ENCODE assay signal across 29 mouse cellular contexts in the genomic region with DNA sequence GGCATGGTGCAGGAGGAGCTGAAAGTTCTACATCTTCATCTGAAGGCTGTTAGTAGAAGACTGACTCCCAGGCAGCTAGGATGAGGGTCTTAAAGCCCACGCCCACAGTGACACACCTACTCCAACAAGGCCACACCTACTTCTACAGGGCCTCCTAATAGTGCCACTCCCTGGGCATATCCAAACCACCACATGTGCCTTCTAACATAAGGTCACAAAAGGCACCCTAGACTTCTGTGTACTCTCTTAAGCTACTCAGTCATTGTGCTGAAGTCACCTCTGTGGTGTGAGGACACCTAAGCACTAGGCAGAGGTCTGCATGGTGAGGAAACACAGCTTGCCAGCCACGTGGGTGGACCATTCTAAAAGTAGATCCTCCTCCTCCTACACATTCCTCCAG. TPM values are rescaled to one million over a fixed set of nuclear protein-coding genes. Genes with fewer than 3 reads are reported as not detected.
A peak's percentile ranks its signal among the peaks of the same experiment; 100 is the strongest.
DNase-seq lines count a peak whose midpoint lies in the region; ATAC-seq lines count a peak whose summit lies in the region.
"Had no signal": no experiment of that assay in that cellular context is flagged by ENCODE, and none has a peak within 500 bp of the region (broad histone marks: within the 10 kb centered on the region; RNA-seq: fewer than 3 reads in every experiment).

No protein-coding gene starts in this region.

- peak; percentile 25 for DNase-seq in right cerebral cortex, adult 18-20 months
- no peak for DNase-seq in right cerebral cortex, postnatal 25 days
- DNase-seq in liver, embryonic 11.5 days (ENCODE audit: low spot score), result no peak
- peak; percentile 8 for DNase-seq in telencephalon, adult 2 months (ENCODE audit: low read depth, low spot score)
- no peak for DNase-seq in thymus, postnatal 0 days (ENCODE audit: low spot score)
- DNase-seq: adrenal gland, postnatal 14 days; cerebellum, adult 2 months; cerebellum, postnatal 14 days; forebrain, postnatal 0 days; heart, postnatal 14 days; kidney, adult 18-20 months; kidney, postnatal 36 days; layer of hippocampus, postnatal 36 days; retina, postnatal 1 day; spleen, adult 18-20 months; thymus, postnatal 14 days had no signal

- H3K4me1 ChIP-seq in liver, embryonic 11.5 days (replicated peaks; ENCODE audit: control insufficient read depth, insufficient read depth, low read length), result peaks cover 6% of the 10 kb centered on the region; the same call in 1 of the 2 replicates
- H3K4me1 ChIP-seq in liver, embryonic 16.5 days (ENCODE audit: control insufficient read depth, low read depth, low read length), result peaks cover 5% of the 10 kb centered on the region
- H3K4me1 ChIP-seq in forebrain, embryonic 13.5 days, result no peaks in the 10 kb centered on the region
- H3K4me1 ChIP-seq: kidney, embryonic 15.5 days; limb, embryonic 10.5 days; limb, embryonic 15.5 days; lung, embryonic 15.5 days; midbrain, embryonic 15.5 days; neural tube, embryonic 15.5 days had no signal

- 67% methylated on average over 2 of the region's 2 CpGs for WGBS in liver, embryonic 11.5 days
- 37% methylated on average over 2 of the region's 2 CpGs for WGBS in liver, embryonic 16.5 days (ENCODE audit: insufficient replicate concordance)
- WGBS in forebrain, embryonic 13.5 days, result 71% methylated on average over 2 of the region's 2 CpGs

- no peak overlapping the region for H3K27ac ChIP-seq in liver, embryonic 11.5 days (ENCODE audit: low read depth, low read length)
- H3K27ac ChIP-seq in liver, embryonic 16.5 days (ENCODE audit: low read length), result no peak overlapping the region
- no peak overlapping the region for H3K27ac ChIP-seq in forebrain, embryonic 13.5 days
- H3K27ac ChIP-seq: kidney, embryonic 15.5 days; layer of hippocampus, adult 2 months; limb, embryonic 10.5 days; limb, embryonic 15.5 days; lung, embryonic 15.5 days; midbrain, embryonic 15.5 days; neural tube, embryonic 15.5 days had no signal

- no peaks in the 10 kb centered on the region for H3K27me3 ChIP-seq in liver, embryonic 11.5 days (replicated peaks; ENCODE audit: control insufficient read depth, insufficient read depth, low read length)
- no peaks in the 10 kb centered on the region for H3K27me3 ChIP-seq in liver, embryonic 16.5 days (ENCODE audit: control insufficient read depth, insufficient read depth, low read depth, low read length)
- H3K27me3 ChIP-seq in forebrain, embryonic 13.5 days, result no peaks in the 10 kb centered on the region; the same call in 1 of the 2 replicates
- H3K27me3 ChIP-seq: kidney, embryonic 15.5 days; limb, embryonic 15.5 days; lung, embryonic 15.5 days; megakaryocyte, embryonic 14.5 days; midbrain, embryonic 15.5 days; neural tube, embryonic 15.5 days had no signal

- H3K9ac ChIP-seq in liver, embryonic 11.5 days (ENCODE audit: low read depth, low read length), result no peak overlapping the region
- no peak overlapping the region for H3K9ac ChIP-seq in liver, embryonic 16.5 days (ENCODE audit: low read depth, low read length)
- H3K9ac ChIP-seq in forebrain, embryonic 13.5 days, result no peak overlapping the region
- H3K9ac ChIP-seq: forebrain, postnatal 0 days; kidney, embryonic 15.5 days; limb, embryonic 15.5 days; lung, embryonic 15.5 days; midbrain, embryonic 15.5 days; neural tube, embryonic 15.5 days had no signal

- no peaks in the 10 kb centered on the region for H3K9me3 ChIP-seq in liver, embryonic 11.5 days (ENCODE audit: control insufficient read depth, low read length)
- no peaks in the 10 kb centered on the region for H3K9me3 ChIP-seq in liver, embryonic 16.5 days (replicated peaks; ENCODE audit: control insufficient read depth, low read length)
- no peaks in the 10 kb centered on the region for H3K9me3 ChIP-seq in forebrain, embryonic 13.5 days (replicated peaks)
- H3K9me3 ChIP-seq: kidney, embryonic 15.5 days; limb, embryonic 10.5 days; limb, embryonic 15.5 days; lung, embryonic 15.5 days; megakaryocyte, embryonic 14.5 days; midbrain, embryonic 15.5 days; neural tube, embryonic 15.5 days had no signal

- H3K36me3 ChIP-seq in liver, embryonic 11.5 days (ENCODE audit: control insufficient read depth, insufficient read depth, low read length), result no peaks in the 10 kb centered on the region
- H3K36me3 ChIP-seq in liver, embryonic 16.5 days (ENCODE audit: control insufficient read depth, insufficient read depth), result no peaks in the 10 kb centered on the region
- H3K36me3 ChIP-seq in forebrain, embryonic 13.5 days (ENCODE audit: poor library complexity, severe bottlenecking), result no peaks in the 10 kb centered on the region
- H3K36me3 ChIP-seq: kidney, embryonic 15.5 days; limb, embryonic 10.5 days; limb, embryonic 15.5 days; lung, embryonic 15.5 days; midbrain, embryonic 15.5 days; neural tube, embryonic 15.5 days had no signal

- H3K4me3 ChIP-seq in liver, embryonic 11.5 days (ENCODE audit: low read depth, low read length), result no peak overlapping the region
- H3K4me3 ChIP-seq in liver, embryonic 16.5 days (ENCODE audit: low read depth, low read length), result no peak overlapping the region
- no peak overlapping the region for H3K4me3 ChIP-seq in forebrain, embryonic 13.5 days
- H3K4me3 ChIP-seq: erythroblast, embryonic 14.5 days; kidney, embryonic 15.5 days; layer of hippocampus, adult 2 months; limb, embryonic 10.5 days; limb, embryonic 15.5 days; lung, embryonic 15.5 days; megakaryocyte, embryonic 14.5 days; midbrain, embryonic 15.5 days; neural tube, embryonic 15.5 days had no signal

- no peak overlapping the region for H3K4me2 ChIP-seq in liver, embryonic 11.5 days
- H3K4me2 ChIP-seq in liver, embryonic 16.5 days (ENCODE audit: low read depth, low read length), result no peak overlapping the region
- H3K4me2 ChIP-seq in forebrain, embryonic 13.5 days, result no peak overlapping the region
- H3K4me2 ChIP-seq: kidney, embryonic 15.5 days; limb, embryonic 15.5 days; lung, embryonic 15.5 days; midbrain, embryonic 15.5 days; neural tube, embryonic 15.5 days had no signal

- ATAC-seq in liver, embryonic 11.5 days (replicated peaks; ENCODE audit: low FRiP score), result peak; percentile 83
- ATAC-seq in liver, embryonic 16.5 days (ENCODE audit: low read depth), result peak; percentile 79
- no peak for ATAC-seq in forebrain, embryonic 13.5 days
- ATAC-seq: CD4-positive, CD25-positive, alpha-beta regulatory T cell, adult 4 months; forebrain, postnatal 0 days; hindbrain, embryonic 16.5 days; midbrain, embryonic 15.5 days had no signal

RNA-seq across cellular contexts. Expression of gene Nup153, which starts 14.6 kb away (rescaled TPM):
- 41.6 and 42.1 TPM in 2 replicates for polyA plus RNA-seq in liver, embryonic 11.5 days (2014; fragmentation: Nextera tagmentation; extraction: Ambion mirVana)
- polyA plus RNA-seq in liver, embryonic 16.5 days (2015; fragmentation: Nextera tagmentation; extraction: Ambion mirVana), result 13.6 and 13.8 TPM in 2 replicates
- polyA plus RNA-seq in forebrain, embryonic 13.5 days (2015; fragmentation: Nextera tagmentation; extraction: Ambion mirVana), result 22.8 and 29.1 TPM in 2 replicates
- 19.5 and 22.2 TPM in 2 replicates for polyA plus RNA-seq in thymus, postnatal 0 days (2015; fragmentation: Nextera tagmentation; extraction: Ambion mirVana)

Comparison
In these comparisons a context has a peak if more than half of its experiments do, and no peak if none do; other contexts are left out.
1. DNase-seq: peak in right cerebral cortex, adult 18-20 months (single experiment) and telencephalon, adult 2 months (single experiment); none in right cerebral cortex, postnatal 25 days (single experiment), liver, embryonic 11.5 days (single experiment) and thymus, postnatal 0 days (single experiment).